Mouse (Mus musculus): ENCODE results near the gene Scaper. TPM values are rescaled to one million over a fixed set of nuclear protein-coding genes. Genes with fewer than 3 reads are reported as not detected.

The Scaper gene
- 8.8 and 9.0 TPM in 2 replicates for polyA plus RNA-seq (2014; fragmentation: Nextera tagmentation; extraction: Ambion mirVana)

- no peaks in the 10 kb centered on the region for H3K27me3 ChIP-seq (ENCODE audit: control insufficient read depth, insufficient read depth, low read length)
- H3K4me3 ChIP-seq (ENCODE audit: control insufficient read depth in 1 of 2, insufficient read depth in 1 of 2, low read depth in 1 of 2, low read length in 2 of 2): peak within 1 kb of the TSS; percentile 64 to 71
- ATAC-seq (ENCODE audit: insufficient number of reproducible peaks, insufficient read depth, low FRiP score, low read depth): peak; percentile 99
- H3K9ac ChIP-seq (ENCODE audit: low read length): peak within 1 kb of the TSS; percentile 78
- H3K36me3 ChIP-seq (ENCODE audit: control insufficient read depth, insufficient read depth, low read length): no peaks in the 10 kb centered on the region
- under 1% methylated on average over 58 of the region's 60 CpGs for WGBS
- peak within 1 kb of the TSS; percentile 74 for H3K4me2 ChIP-seq (ENCODE audit: low read length)
- no peaks in the 10 kb centered on the region for H3K9me3 ChIP-seq (ENCODE audit: control insufficient read depth, low read length)
- H3K27ac ChIP-seq (replicated peaks in 1 of 2; ENCODE audit: control insufficient read depth in 1 of 2, insufficient read depth in 1 of 2, low read depth in 2 of 2, low read length in 2 of 2): peak within 1 kb of the TSS; percentile 70 to 77
- H3K4me1 ChIP-seq (ENCODE audit: control insufficient read depth in 2 of 2, insufficient read depth in 2 of 2, low read length in 2 of 2): peaks cover 0 to 13% of the 10 kb centered on the region in 2 experiments; a peak in 1 of 4 replicates
These were observed at the start of gene Scaper for GRCm38 (mm10) chr9:55937664-55938617. Scaper (minus strand) TSS chr9:55938119.

DNA sequence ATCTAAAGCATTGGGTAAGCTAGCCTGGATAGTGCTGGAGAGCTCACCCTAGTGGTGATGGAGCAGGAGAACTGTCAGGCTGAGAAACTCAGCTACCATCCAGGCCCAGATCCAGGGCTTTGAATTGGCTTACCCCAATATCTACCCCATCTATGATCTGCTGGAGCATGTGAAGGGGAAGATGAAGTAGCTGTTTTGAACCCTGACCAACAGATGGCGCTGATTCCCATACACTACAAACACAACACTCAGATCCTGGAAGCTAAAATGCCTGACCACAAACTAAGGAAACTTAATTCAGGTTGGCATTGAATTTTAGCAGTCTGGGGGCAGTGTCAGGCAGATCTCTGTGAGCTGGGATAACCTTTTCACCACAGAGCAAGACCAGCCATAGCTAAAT lies 8.9 kb upstream of the Scaper start:
- no peak overlapping the region for H3K27ac ChIP-seq (replicated peaks in 1 of 2; ENCODE audit: control insufficient read depth in 1 of 2, insufficient read depth in 1 of 2, low read depth in 2 of 2, low read length in 2 of 2)
- H3K27me3 ChIP-seq (ENCODE audit: control insufficient read depth, insufficient read depth, low read length): no peaks in the 10 kb centered on the region
- H3K4me1 ChIP-seq (ENCODE audit: control insufficient read depth in 2 of 2, insufficient read depth in 2 of 2, low read length in 2 of 2): no peaks in the 10 kb centered on the region
- no peak overlapping the region for H3K9ac ChIP-seq (ENCODE audit: low read length)
- H3K4me3 ChIP-seq (ENCODE audit: control insufficient read depth in 1 of 2, insufficient read depth in 1 of 2, low read depth in 1 of 2, low read length in 2 of 2): no peak overlapping the region
- no peaks in the 10 kb centered on the region for H3K9me3 ChIP-seq (ENCODE audit: control insufficient read depth, low read length)
- no peaks in the 10 kb centered on the region for H3K36me3 ChIP-seq (ENCODE audit: control insufficient read depth, insufficient read depth, low read length)
- 35% methylated on average over 1 of the region's 1 CpGs for WGBS
- no peak for ATAC-seq (ENCODE audit: insufficient number of reproducible peaks, insufficient read depth, low FRiP score, low read depth)
- H3K4me2 ChIP-seq (ENCODE audit: low read length): no peak overlapping the region

DNA sequence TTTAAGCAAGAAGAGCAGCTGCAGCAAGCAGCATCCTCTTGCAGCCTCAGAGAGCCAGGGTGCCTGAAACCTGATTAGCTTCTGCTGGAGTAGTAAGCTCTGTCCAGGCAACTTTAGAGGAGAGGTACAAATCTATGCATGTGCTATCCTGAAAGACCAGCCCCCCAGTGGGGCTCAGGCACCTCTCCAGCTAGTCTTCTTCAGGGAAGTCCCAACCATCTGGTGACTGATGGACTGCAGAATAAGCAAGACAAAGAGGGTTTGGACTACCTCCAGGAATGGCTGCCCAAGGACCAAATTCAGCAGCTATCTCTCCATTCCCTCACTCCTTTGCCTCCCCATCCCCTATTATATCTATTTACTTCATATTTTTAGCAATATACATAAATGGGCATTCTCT lies 3.4 kb upstream of the Scaper start:
- H3K36me3 ChIP-seq (ENCODE audit: control insufficient read depth, insufficient read depth, low read length): no peaks in the 10 kb centered on the region
- peaks cover 0 to 13% of the 10 kb centered on the region in 2 experiments; a peak in 1 of 4 replicates for H3K4me1 ChIP-seq (ENCODE audit: control insufficient read depth in 2 of 2, insufficient read depth in 2 of 2, low read length in 2 of 2)
- ATAC-seq (ENCODE audit: insufficient number of reproducible peaks, insufficient read depth, low FRiP score, low read depth): no peak
- no peaks in the 10 kb centered on the region for H3K9me3 ChIP-seq (ENCODE audit: control insufficient read depth, low read length)
- no peak overlapping the region for H3K4me3 ChIP-seq (ENCODE audit: control insufficient read depth in 1 of 2, insufficient read depth in 1 of 2, low read depth in 1 of 2, low read length in 2 of 2)
- no peaks in the 10 kb centered on the region for H3K27me3 ChIP-seq (ENCODE audit: control insufficient read depth, insufficient read depth, low read length)
- no peak overlapping the region for H3K27ac ChIP-seq (replicated peaks in 1 of 2; ENCODE audit: control insufficient read depth in 1 of 2, insufficient read depth in 1 of 2, low read depth in 2 of 2, low read length in 2 of 2)
- H3K9ac ChIP-seq (ENCODE audit: low read length): no peak overlapping the region
- H3K4me2 ChIP-seq (ENCODE audit: low read length): no peak overlapping the region

- Histone ChIP-seq H3K4me3 (ENCODE audit: control insufficient read depth in 1 of 2, insufficient read depth in 1 of 2, low read depth in 1 of 2, low read length in 2 of 2) (peak overlapping the region; percentile 64 to 71), H3K27me3 (ENCODE audit: control insufficient read depth, insufficient read depth, low read length) (no peaks in the 10 kb centered on the region), H3K27ac (replicated peaks in 1 of 2; ENCODE audit: control insufficient read depth in 1 of 2, insufficient read depth in 1 of 2, low read depth in 2 of 2, low read length in 2 of 2) (peak overlapping the region in 1 of 2 experiments; percentile 59; a peak in 1 of 4 replicates), H3K4me1 (ENCODE audit: control insufficient read depth in 2 of 2, insufficient read depth in 2 of 2, low read length in 2 of 2) (peaks cover 0 to 13% of the 10 kb centered on the region in 2 experiments; a peak in 1 of 4 replicates), H3K9me3 (ENCODE audit: control insufficient read depth, low read length) (no peaks in the 10 kb centered on the region), H3K36me3 (ENCODE audit: control insufficient read depth, insufficient read depth, low read length) (no peaks in the 10 kb centered on the region), H3K9ac (ENCODE audit: low read length) (peak overlapping the region; percentile 78), H3K4me2 (ENCODE audit: low read length) (peak overlapping the region; percentile 74)
- WGBS: 52% methylated on average over 6 of the region's 6 CpGs
- ATAC-seq (ENCODE audit: insufficient number of reproducible peaks, insufficient read depth, low FRiP score, low read depth): no peak
These were observed 683 bp upstream of the Scaper start for GRCm38 (mm10) chr9:55938618-55938985.

DNA sequence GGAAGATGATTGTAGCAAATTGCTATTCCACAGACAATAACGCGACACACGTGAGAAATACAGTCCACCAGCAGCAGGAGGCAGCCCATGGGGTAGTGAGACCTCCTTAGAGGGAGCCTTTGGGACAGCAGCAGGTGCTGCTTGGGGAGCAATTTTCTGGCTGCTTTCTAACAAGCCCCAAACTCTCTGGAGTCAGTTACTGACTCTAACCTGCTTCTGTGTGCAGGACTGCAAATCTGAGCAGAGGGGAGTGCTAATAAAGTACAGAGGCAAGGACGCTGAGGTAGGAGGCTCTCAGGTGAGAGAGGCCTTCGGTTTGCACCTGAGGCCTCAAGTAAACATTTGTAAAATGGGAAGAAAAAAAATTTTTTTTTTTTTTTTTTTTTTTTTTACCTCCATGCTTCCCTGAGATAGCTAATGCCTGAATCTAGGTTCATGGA lies 675 bp downstream of the Scaper start:
- Histone ChIP-seq H3K4me3 (ENCODE audit: control insufficient read depth in 1 of 2, insufficient read depth in 1 of 2, low read depth in 1 of 2, low read length in 2 of 2) (peak overlapping the region; percentile 64 to 71), H3K4me1 (ENCODE audit: control insufficient read depth in 2 of 2, insufficient read depth in 2 of 2, low read length in 2 of 2) (peaks cover 0 to 13% of the 10 kb centered on the region in 2 experiments; a peak in 1 of 4 replicates), H3K9ac (ENCODE audit: low read length) (peak overlapping the region; percentile 78), H3K9me3 (ENCODE audit: control insufficient read depth, low read length) (no peaks in the 10 kb centered on the region), H3K27me3 (ENCODE audit: control insufficient read depth, insufficient read depth, low read length) (no peaks in the 10 kb centered on the region), H3K27ac (replicated peaks in 1 of 2; ENCODE audit: control insufficient read depth in 1 of 2, insufficient read depth in 1 of 2, low read depth in 2 of 2, low read length in 2 of 2) (peak overlapping the region; percentile 10 to 70), H3K4me2 (ENCODE audit: low read length) (peak overlapping the region; percentile 74), H3K36me3 (ENCODE audit: control insufficient read depth, insufficient read depth, low read length) (no peaks in the 10 kb centered on the region)
- 51% methylated on average over 5 of the region's 5 CpGs for WGBS
- no peak for ATAC-seq (ENCODE audit: insufficient number of reproducible peaks, insufficient read depth, low FRiP score, low read depth)

GRCm38 (mm10) chr9:55932482-55932881 lies 5.4 kb downstream of the Scaper start:
- Histone ChIP-seq H3K27me3 (ENCODE audit: control insufficient read depth, insufficient read depth, low read length) (no peaks in the 10 kb centered on the region), H3K36me3 (ENCODE audit: control insufficient read depth, insufficient read depth, low read length) (no peaks in the 10 kb centered on the region), H3K4me3 (ENCODE audit: control insufficient read depth in 1 of 2, insufficient read depth in 1 of 2, low read depth in 1 of 2, low read length in 2 of 2) (no peak overlapping the region), H3K4me1 (ENCODE audit: control insufficient read depth in 2 of 2, insufficient read depth in 2 of 2, low read length in 2 of 2) (peaks cover 0 to 5% of the 10 kb centered on the region in 2 experiments; a peak in 1 of 4 replicates), H3K9ac (ENCODE audit: low read length) (no peak overlapping the region), H3K4me2 (ENCODE audit: low read length) (no peak overlapping the region), H3K27ac (replicated peaks in 1 of 2; ENCODE audit: control insufficient read depth in 1 of 2, insufficient read depth in 1 of 2, low read depth in 2 of 2, low read length in 2 of 2) (no peak overlapping the region), H3K9me3 (ENCODE audit: control insufficient read depth, low read length) (no peaks in the 10 kb centered on the region)
- 44% methylated on average over 1 of the region's 1 CpGs for WGBS
- no peak for ATAC-seq (ENCODE audit: insufficient number of reproducible peaks, insufficient read depth, low FRiP score, low read depth)

GRCm38 (mm10) chr9:55918579-55918978 lies 19.3 kb downstream of the Scaper start:
- 70% methylated on average over 3 of the region's 3 CpGs for WGBS
- no peak for ATAC-seq (ENCODE audit: insufficient number of reproducible peaks, insufficient read depth, low FRiP score, low read depth)
- H3K27me3 ChIP-seq (ENCODE audit: control insufficient read depth, insufficient read depth, low read length): no peaks in the 10 kb centered on the region
- no peaks in the 10 kb centered on the region for H3K4me1 ChIP-seq (ENCODE audit: control insufficient read depth in 2 of 2, insufficient read depth in 2 of 2, low read length in 2 of 2)
- no peak overlapping the region for H3K9ac ChIP-seq (ENCODE audit: low read length)
- no peaks in the 10 kb centered on the region for H3K9me3 ChIP-seq (ENCODE audit: control insufficient read depth, low read length)
- no peak overlapping the region for H3K4me3 ChIP-seq (ENCODE audit: control insufficient read depth in 1 of 2, insufficient read depth in 1 of 2, low read depth in 1 of 2, low read length in 2 of 2)
- no peak overlapping the region for H3K27ac ChIP-seq (replicated peaks in 1 of 2; ENCODE audit: control insufficient read depth in 1 of 2, insufficient read depth in 1 of 2, low read depth in 2 of 2, low read length in 2 of 2)
- no peaks in the 10 kb centered on the region for H3K36me3 ChIP-seq (ENCODE audit: control insufficient read depth, insufficient read depth, low read length)
- H3K4me2 ChIP-seq (ENCODE audit: low read length): no peak overlapping the region
